Mouse (Mus musculus) thymus, postnatal 10 days (tissue): ENCODE measurements around the gene Gstp1.
"Not testable (repeated sequence)": the region's sequence is repeated elsewhere in the genome, so short reads cannot be mapped to it uniquely, and the experiment has no call there.

Experiments
- DNase-seq, 2 experiments: peaks; one replicate each; pipeline ENCODE4 v3.0.0; 2021; ENCODE audit warnings: low spot score in 2 of 2

Gene Gstp1

GRCm38 (mm10) chr19:4040941-4041340 is 3.2 kb upstream of the Gstp1 start:
- not testable (repeated sequence) for DNase-seq

DNA sequence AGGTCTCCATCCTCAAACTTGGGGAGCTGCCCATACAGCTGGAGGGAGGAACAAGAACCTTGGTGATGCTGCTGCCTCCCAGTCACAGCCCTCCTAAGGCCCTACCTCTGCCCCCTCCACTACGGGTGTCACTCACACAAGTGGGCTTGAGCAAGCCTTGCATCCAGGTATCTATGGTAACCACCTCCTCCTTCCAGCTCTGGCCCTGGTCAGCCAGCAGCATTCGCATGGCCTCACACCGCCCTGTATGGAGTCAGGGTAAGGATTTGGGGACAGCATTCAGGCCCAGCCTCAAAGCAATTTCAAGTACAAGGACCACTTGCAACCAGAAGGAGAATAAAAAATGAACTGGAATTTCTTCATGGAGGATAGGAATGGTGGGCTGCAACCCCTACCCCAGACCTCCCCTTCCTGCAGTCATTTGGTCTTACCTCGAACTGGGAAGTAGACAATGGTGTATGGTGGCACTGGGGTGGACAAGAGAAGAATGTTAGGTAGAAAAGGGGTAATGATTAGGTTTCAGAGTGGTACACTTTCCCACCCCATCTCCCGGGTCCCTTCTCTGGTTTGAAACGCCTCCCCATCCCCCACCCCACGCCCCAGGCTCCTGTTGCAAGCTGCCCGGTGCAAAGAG is 514 bp downstream of the Gstp1 start:
- DNase-seq, result not testable (repeated sequence)

- no peak for DNase-seq
Measured at GRCm38 (mm10) chr19:4036327-4037045, 1.3 kb downstream of the Gstp1 start.

DNA sequence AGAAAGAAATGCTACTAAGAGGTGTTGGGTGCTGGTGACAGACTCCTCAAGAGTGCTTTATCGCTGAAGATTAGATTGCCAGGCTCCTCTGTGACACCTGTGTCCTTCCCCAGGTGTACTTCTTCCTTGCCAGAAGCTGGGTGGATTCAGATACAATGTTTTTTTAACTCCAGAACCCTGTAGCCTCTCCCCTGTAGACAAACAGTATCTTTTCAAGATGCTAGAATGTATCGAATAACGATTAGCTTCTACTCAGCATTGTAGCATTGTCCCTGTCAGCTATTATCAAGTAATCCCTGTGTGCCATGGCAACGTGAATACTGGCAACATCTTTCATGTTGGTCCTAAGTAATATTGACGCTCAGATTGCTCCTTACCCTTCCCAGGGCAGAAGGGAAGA is 4.0 kb downstream of the Gstp1 start:
- no peak for DNase-seq

GRCm38 (mm10) chr19:4033298-4033697 is 4.5 kb downstream of the Gstp1 start:
- DNase-seq, result no peak

DNA sequence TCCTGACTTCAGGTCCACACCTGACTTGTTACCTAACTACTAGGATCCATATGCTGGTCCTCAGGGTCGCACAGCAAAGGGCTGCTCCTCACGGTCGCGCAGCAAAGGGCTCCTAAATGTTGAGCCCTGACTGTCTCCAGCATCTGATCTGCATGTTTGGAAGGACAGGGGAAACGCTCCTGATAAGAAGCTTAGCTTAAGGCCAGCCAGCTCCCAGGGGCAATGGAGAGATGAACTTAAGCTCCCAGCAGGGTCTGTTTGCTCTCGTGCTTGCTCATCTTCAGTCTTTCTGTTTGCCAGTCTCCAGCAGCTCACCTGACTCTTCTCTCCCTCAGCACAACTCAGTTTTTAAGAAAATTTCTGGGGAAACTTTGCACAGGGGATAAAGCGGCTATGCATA is 5.1 kb downstream of the Gstp1 start:
- no peak for DNase-seq

DNA sequence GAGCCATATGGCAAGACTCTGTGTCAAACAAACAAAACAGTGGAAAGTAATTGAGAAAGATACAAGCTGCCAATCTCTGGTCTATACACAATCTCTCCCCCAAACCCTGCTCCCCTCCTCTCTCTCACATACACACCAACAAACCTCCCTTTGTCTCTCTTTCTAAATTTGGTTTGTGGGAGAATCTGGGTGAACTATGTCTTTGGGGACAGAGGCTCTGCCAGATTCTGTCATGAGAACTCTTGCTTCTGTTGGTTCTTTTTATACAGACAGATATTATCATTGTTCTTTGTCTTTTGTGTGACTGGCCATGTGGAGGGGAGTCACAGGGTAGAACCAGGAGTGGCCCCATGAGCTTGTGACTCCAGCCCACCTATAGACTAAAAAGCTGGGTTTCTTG is 10.2 kb downstream of the Gstp1 start:
- no peak for DNase-seq

DNA sequence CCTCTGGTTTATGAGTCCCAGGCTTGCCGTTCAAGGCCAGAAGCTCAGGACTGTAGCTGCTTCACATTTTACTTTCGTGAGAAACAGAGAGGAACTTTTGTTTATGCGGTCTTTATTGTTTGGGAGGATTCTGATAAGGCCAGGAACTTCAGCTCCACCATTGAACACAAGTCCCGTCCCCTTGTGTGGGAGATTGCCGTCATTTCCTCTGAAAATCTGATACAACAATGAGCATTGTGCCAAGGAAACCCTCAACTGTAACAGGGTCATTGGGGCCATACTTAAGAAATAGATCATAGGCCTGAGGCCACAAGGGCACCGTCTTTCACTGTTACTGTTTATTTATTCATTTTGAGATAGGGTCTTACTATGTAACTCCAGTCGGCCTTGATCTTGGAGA is 14.6 kb downstream of the Gstp1 start:
- no peak for DNase-seq

DNA sequence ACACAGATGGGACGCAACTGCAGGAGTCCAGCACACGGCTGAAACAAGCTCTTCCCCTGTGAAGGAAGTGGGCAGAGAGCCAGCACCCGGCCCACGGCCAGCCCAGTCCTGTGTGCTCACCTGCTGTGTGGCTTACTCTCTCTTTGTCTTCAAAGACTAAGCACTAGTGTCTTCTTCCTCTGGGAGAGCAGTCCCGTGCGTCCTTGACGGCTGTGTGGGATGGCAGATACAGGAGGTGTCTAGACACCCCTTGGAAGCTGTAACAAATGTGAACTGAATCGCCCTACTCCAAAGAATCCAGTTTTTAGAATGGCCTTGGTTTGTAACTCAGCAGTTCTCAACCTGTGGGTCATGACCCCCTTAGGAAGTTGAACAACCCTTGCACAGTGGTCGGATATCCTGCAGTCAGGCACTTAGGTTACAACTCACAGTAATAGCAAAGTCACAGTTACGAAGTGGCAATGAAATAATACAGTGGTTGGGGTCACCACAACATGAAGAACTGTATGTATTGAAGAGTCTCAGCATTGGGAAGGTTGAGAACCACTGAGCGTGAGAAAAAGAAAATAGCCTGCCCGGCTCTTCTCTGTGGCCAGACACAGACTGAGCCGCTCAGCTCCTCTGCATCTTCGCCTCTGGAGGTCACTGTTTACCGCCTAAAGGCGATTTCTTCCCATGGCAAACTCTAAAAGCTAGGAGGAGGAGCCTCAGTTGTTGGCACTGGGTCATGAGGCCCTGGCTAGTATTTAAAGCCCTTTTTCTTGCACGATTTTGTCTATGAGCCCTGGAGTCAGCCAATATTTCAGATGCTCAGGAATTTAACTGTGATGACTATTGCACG is 18.8 kb downstream of the Gstp1 start:
- peak in 1 of 2 experiments; percentile 57 for DNase-seq

GRCm38 (mm10) chr19:4017921-4018587 is 19.7 kb downstream of the Gstp1 start:
- no peak for DNase-seq

GRCm38 (mm10) chr19:4015635-4016034 is 22.1 kb downstream of the Gstp1 start:
- no peak for DNase-seq

GRCm38 (mm10) chr19:4014802-4015201 is 23.0 kb downstream of the Gstp1 start:
- DNase-seq, result no peak

DNA sequence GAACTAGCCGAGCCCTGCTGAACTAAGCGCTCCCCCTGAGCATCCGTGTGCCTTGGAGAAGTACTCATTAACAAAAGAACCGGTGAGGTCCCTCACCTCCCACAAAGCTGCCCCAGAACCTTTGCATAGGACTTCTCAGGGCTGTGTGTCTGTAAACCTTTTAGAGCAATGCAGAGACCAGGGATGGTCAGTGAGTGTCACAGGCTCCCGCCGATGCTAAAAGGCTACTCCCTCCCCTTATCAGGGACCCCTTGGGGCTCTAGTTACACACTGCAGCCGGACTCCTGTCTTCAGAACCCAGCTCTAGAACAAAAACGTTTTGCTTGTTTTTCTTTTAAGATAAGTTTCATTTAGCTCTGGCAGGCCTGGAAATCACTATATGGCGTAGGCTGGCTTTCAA is 24.7 kb downstream of the Gstp1 start:
- DNase-seq, result no peak

DNA sequence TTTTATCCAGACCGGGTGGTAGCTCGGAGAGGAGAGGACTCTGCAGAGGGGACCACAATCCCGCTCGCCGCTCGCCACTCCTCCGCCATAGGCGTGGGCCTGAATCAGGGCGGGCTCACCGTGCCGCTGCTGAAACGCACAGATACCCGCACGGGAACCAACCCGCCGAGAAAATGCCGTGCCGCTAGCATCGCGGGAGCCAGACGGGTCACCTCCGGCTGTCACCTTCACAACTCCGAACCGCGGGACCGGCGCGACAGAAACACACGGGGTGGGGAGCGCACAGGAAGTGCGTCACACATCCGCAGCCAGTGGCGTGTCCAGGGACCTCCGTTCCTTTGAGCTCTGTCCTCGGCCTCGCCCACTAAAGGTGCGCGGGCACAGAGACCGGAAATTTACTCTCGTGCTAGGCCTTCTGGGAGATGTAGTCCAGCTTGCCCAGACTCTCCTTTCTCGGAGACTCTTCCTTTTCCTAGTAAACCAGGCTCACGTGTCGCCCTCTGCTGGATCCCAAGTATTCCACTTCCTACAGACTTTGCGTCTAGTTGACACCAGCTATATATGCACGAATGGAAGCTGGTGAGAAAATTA is 25.3 kb downstream of the Gstp1 start, which contains the start of gene Ndufv1:
Gene Ndufv1, minus strand, starts transcription at position 375 of the 591 bp plus-strand sequence.
- peak; percentile 90 to 96 for DNase-seq

- no peak for DNase-seq
Measured at GRCm38 (mm10) chr19:4011086-4011485, 26.7 kb downstream of the Gstp1 start.

- DNase-seq, result no peak
Measured at GRCm38 (mm10) chr19:4005971-4006370, 31.8 kb downstream of the Gstp1 start.

- no peak for DNase-seq
Measured at GRCm38 (mm10) chr19:4005091-4005490, 32.7 kb downstream of the Gstp1 start.

DNA sequence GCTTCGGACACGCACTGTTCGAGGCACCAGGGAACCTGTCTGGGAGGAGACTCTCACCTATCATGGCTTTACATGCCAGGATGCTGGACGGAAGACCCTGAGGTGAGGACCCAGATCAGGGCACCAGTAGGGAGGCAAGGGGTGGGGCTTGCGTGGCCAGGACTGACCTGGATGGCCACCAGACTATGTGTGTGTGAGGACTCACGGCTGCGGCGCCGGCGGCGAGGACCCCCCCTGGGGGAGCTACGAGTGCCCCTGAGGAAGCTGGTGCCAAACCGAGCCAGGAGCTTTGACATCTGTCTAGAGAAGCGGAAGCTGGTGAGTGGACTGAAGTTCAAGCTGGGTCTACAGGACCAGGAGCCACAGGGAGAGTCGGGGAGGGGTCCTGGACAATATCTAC is 33.5 kb downstream of the Gstp1 start:
- DNase-seq, result no peak

DNA sequence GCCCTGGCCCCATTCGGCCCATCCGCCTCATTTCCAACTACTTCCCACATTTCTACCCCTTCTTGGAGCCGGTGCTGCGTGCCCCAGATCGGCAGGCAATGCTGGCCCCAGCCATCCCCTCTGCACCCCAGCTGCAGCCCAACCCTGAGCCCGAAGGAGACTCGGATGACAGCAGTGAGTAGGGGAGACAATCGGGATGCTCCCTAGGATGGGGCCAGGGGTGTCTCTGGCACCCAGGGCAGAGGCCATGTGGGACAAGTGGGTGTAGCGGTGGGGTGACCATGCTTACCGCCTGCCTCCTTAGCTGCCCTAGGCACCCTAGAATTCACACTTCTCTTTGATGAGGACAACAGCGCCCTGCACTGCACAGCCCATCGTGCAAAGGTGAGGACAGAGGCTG is 34.1 kb downstream of the Gstp1 start:
- DNase-seq, result no peak

DNA sequence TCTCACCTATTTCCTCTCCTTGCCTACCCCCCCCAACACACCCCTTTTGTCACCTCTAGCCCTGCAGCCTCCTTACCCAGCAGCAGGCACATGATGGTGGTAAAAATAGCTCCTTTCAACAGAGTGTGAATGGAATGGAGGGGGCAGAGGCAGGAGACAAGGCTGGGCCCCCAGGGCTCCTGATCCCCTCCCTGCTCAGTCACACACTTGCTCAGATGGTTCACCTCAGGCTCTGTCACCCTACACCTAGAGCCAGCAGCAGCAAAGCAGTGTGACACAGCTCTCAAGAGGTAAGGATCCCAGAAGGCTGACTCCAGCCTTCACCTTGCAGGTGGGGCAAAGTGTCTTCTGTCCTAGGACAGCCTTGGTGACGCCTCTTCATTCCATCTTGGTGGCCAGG is 34.7 kb downstream of the Gstp1 start, which contains the start of gene Doc2g:
Gene Doc2g, plus strand, starts transcription at position 202 of the 400 bp plus-strand sequence.
- no peak for DNase-seq

DNA sequence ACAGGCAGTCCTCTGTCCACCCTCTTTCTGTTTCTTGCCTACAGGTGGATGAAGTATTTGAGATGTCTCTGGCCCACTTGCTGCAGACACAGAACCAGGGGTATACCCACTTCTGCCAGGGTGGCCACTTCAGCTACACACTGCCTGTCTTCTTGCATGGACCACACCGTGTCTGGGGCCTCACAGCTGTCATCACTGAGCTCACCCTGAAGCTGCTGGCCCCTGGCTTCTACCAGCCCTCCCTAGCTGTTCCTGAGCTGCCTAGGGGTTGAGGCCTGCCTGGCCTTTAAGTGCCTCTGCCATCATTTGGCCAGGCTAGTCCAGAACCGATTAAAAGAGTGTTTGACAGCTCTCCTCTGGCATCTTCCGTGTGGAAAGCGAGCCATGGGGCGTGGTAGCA is 36.0 kb downstream of the Gstp1 start:
- DNase-seq, result no peak
